Mouse (Mus musculus) thymus, postnatal 4 days (tissue): Measurements from ENCODE around the gene Adgrb3.
A peak's percentile ranks its signal among the peaks of the same experiment; 100 is the strongest.

Experiments used
- DNase-seq: peaks from one replicate; pipeline ENCODE4 v3.0.0; 2021

The Adgrb3 gene

GRCm38 (mm10) chr1:25828971-25829920, at the start of gene Adgrb3:
TSS of gene Adgrb3 (minus strand) at chr1:25829707.
- no peak for DNase-seq

GRCm38 (mm10) chr1:25877526-25877925, 48.0 kb upstream of the Adgrb3 start:
- no peak for DNase-seq

GRCm38 (mm10) chr1:25857473-25857872, 28.0 kb upstream of the Adgrb3 start:
- no peak for DNase-seq

GRCm38 (mm10) chr1:25854451-25854978, 25.0 kb upstream of the Adgrb3 start:
- no peak for DNase-seq

- no peak for DNase-seq
Observed at GRCm38 (mm10) chr1:25832260-25832659, 2.8 kb upstream of the Adgrb3 start.

GRCm38 (mm10) chr1:25831521-25831900, 2.0 kb upstream of the Adgrb3 start:
- no peak for DNase-seq

- no peak for DNase-seq
Observed at GRCm38 (mm10) chr1:25830757-25831520, 1.4 kb upstream of the Adgrb3 start.

GRCm38 (mm10) chr1:25829921-25830751, 629 bp upstream of the Adgrb3 start:
- peak; percentile 11 for DNase-seq

GRCm38 (mm10) chr1:25828071-25828755, 1.3 kb downstream of the Adgrb3 start:
- DNase-seq = no peak

- DNase-seq = no peak
Observed at GRCm38 (mm10) chr1:25827436-25827835, 2.1 kb downstream of the Adgrb3 start.

- no peak for DNase-seq
Observed at GRCm38 (mm10) chr1:25826771-25827170, 2.7 kb downstream of the Adgrb3 start.

- no peak for DNase-seq
Observed at GRCm38 (mm10) chr1:25824626-25825025, 4.9 kb downstream of the Adgrb3 start.

GRCm38 (mm10) chr1:25823961-25824360, 5.5 kb downstream of the Adgrb3 start:
- DNase-seq = no peak

- DNase-seq = no peak
Observed at GRCm38 (mm10) chr1:25815491-25815890, 14.0 kb downstream of the Adgrb3 start.

GRCm38 (mm10) chr1:25778784-25779183, 50.7 kb downstream of the Adgrb3 start:
- DNase-seq = no peak

- no peak for DNase-seq
Observed at GRCm38 (mm10) chr1:25777459-25777858, 52.0 kb downstream of the Adgrb3 start.

GRCm38 (mm10) chr1:25775440-25776130, 53.9 kb downstream of the Adgrb3 start:
- DNase-seq = no peak

- no peak for DNase-seq
Observed at GRCm38 (mm10) chr1:25768958-25769357, 60.5 kb downstream of the Adgrb3 start.

- no peak for DNase-seq
Observed at GRCm38 (mm10) chr1:25755265-25755664, 74.2 kb downstream of the Adgrb3 start.

GRCm38 (mm10) chr1:25754528-25754927, 75.0 kb downstream of the Adgrb3 start:
- DNase-seq = no peak

GRCm38 (mm10) chr1:25745575-25745974, 83.9 kb downstream of the Adgrb3 start:
- DNase-seq = no peak
